Mouse (Mus musculus): ENCODE results near the gene Tmem179b. TPM values are rescaled to one million over a fixed set of nuclear protein-coding genes. Genes with fewer than 3 reads are reported as not detected.

Tmem179b gene
- polyA plus RNA-seq, 1 experiment from 2014 or later, result 127 TPM

DNA sequence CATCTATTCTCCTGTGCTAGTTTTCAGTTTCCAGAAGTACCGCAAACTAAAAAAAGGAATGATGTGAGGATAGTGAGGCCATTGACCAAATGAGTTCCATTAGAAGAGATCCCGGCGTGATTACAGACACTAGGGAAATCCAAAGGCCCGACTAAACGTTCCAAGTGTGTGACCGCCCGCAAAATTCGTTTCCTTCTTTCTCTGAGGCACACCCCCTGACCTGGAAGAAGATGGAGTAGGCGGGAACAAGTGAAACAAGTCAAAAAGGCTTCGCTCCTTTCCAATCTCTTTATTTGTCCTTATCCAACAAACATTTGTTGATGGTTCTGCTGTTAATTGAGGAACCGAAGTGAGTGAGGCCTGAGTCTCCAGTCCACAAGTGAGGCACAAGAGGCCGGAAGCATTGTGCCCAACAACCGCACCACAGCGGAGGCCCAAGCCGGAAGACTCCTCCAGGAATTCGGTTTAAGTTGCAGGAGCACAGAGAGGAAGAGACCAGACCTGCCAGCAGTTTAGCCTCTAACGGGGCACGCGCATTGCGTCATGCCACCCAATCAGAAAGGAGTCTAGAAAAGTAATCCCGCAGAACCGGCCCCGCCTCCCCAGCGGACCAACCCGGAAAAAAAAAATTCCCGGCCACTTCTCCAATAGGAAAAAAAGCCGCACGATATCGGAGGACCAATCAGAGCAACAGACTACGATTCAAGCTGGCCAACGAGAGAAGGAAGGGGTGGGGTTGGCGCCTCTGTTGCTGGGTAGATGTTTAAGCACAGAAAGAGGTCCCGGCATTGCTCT lies 44.7 kb upstream of the Tmem179b start, which contains the start of gene Ttc9c:
Ttc9c (minus strand) TSS at position 533 of the 795 bp plus-strand sequence.
- Histone ChIP-seq H3K27ac (ENCODE audit: low read length) (peak within 1 kb of the TSS; percentile 97), H3K4me2 (replicated peaks; ENCODE audit: low read depth, low read length) (peak within 1 kb of the TSS; percentile 73), H3K27me3 (replicated peaks; ENCODE audit: insufficient read depth, low read length) (no peaks in the 10 kb centered on the region), H3K9me3 (ENCODE audit: low read length) (no peaks in the 10 kb centered on the region), H3K36me3 (ENCODE audit: insufficient read depth, low read length) (peaks cover 10% of the 10 kb centered on the region), H3K4me1 (ENCODE audit: insufficient read depth, low read depth, low read length) (0 out of 2 replicates have a peak, but pooled peaks cover 5% of the 10 kb centered on the region), H3K4me3 (ENCODE audit: low read depth, low read length) (peak within 1 kb of the TSS; percentile 99), H3K9ac (replicated peaks; ENCODE audit: low read depth) (peak within 1 kb of the TSS; percentile 91)
- TF ChIP-seq CTCF (IDR thresholded peaks at IDR 0.05) (no peak), EP300 (IDR thresholded peaks at IDR 0.05) (0 out of 2 replicates have a peak, but pooled peaks have one; percentile 37)
- under 1% methylated on average over 33 of the region's 33 CpGs for WGBS
- peak; percentile 100 for DNase-seq (ENCODE audit: low spot score)
- peak; percentile 90 for ATAC-seq

GRCm38 (mm10) chr19:8818301-8818798 lies 44.1 kb upstream of the Tmem179b start:
- DNase-seq (ENCODE audit: low spot score), result peak; percentile 46
- Histone ChIP-seq H3K27ac (ENCODE audit: low read length) (peak overlapping the region; percentile 97), H3K27me3 (replicated peaks; ENCODE audit: insufficient read depth, low read length) (no peaks in the 10 kb centered on the region), H3K4me3 (ENCODE audit: low read depth, low read length) (peak overlapping the region; percentile 99), H3K36me3 (ENCODE audit: insufficient read depth, low read length) (peaks cover 14% of the 10 kb centered on the region), H3K4me2 (replicated peaks; ENCODE audit: low read depth, low read length) (peak overlapping the region; percentile 73), H3K9ac (replicated peaks; ENCODE audit: low read depth) (peak overlapping the region; percentile 51), H3K4me1 (ENCODE audit: insufficient read depth, low read depth, low read length) (0 out of 2 replicates have a peak, but pooled peaks cover 5% of the 10 kb centered on the region), H3K9me3 (ENCODE audit: low read length) (no peaks in the 10 kb centered on the region)
- TF ChIP-seq EP300 (IDR thresholded peaks at IDR 0.05), result no peak
- TF ChIP-seq CTCF (IDR thresholded peaks at IDR 0.05), result no peak
- WGBS, result 11% methylated on average over 14 of the region's 14 CpGs
- no peak for ATAC-seq

- 66% methylated on average over 3 of the region's 3 CpGs for WGBS
- no peak overlapping the region for H3K27ac ChIP-seq (ENCODE audit: low read length)
- no peaks in the 10 kb centered on the region for H3K9me3 ChIP-seq (ENCODE audit: low read length)
- DNase-seq (ENCODE audit: low spot score) (no peak), ATAC-seq (no peak)
- 0 out of 2 replicates have a peak, but pooled peaks cover 1% of the 10 kb centered on the region for H3K4me1 ChIP-seq (ENCODE audit: insufficient read depth, low read depth, low read length)
- H3K4me3 ChIP-seq (ENCODE audit: low read depth, low read length), result no peak overlapping the region
- H3K27me3 ChIP-seq (replicated peaks; ENCODE audit: insufficient read depth, low read length), result no peaks in the 10 kb centered on the region
- H3K36me3 ChIP-seq (ENCODE audit: insufficient read depth, low read length), result peaks cover 9% of the 10 kb centered on the region; the same call in 1 of the 2 replicates
- H3K9ac ChIP-seq (replicated peaks; ENCODE audit: low read depth), result peak overlapping the region; percentile 13; the same call in 1 of the 2 replicates
- no peak overlapping the region for H3K4me2 ChIP-seq (replicated peaks; ENCODE audit: low read depth, low read length)
- TF ChIP-seq EP300 (IDR thresholded peaks at IDR 0.05), result no peak
- no peak for TF ChIP-seq CTCF (IDR thresholded peaks at IDR 0.05)
These were observed 42.7 kb upstream of the Tmem179b start for GRCm38 (mm10) chr19:8817001-8817400.

DNA sequence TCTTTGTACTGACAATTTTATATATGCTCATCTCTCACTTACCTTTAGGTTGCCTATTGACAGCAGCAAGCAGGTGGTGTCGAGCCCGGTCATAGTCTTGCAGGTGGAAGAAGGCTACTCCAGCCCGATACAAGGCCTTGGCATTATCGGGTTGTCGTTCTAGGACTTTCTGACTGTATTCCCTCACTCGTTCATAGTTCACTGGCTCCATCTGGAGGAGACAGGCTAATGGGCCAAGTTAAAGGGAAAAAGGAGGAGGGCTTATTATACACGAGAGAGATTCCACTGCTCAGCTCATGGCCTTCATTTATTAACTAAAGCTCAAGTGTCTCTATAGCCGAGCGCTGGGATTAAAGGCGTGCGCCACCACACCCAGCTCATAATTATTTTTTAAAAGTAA lies 41.5 kb upstream of the Tmem179b start:
- WGBS, result 68% methylated on average over 11 of the region's 11 CpGs
- ATAC-seq (no peak), DNase-seq (ENCODE audit: low spot score) (peak; percentile 53)
- Histone ChIP-seq H3K4me1 (ENCODE audit: insufficient read depth, low read depth, low read length) (no peaks in the 10 kb centered on the region), H3K9me3 (ENCODE audit: low read length) (no peaks in the 10 kb centered on the region), H3K9ac (replicated peaks; ENCODE audit: low read depth) (no peak overlapping the region), H3K27ac (ENCODE audit: low read length) (no peak overlapping the region), H3K4me2 (replicated peaks; ENCODE audit: low read depth, low read length) (no peak overlapping the region), H3K4me3 (ENCODE audit: low read depth, low read length) (no peak overlapping the region), H3K36me3 (ENCODE audit: insufficient read depth, low read length) (peaks cover 9% of the 10 kb centered on the region; the same call in 1 of the 2 replicates), H3K27me3 (replicated peaks; ENCODE audit: insufficient read depth, low read length) (no peaks in the 10 kb centered on the region)
- TF ChIP-seq EP300 (IDR thresholded peaks at IDR 0.05) (no peak), CTCF (IDR thresholded peaks at IDR 0.05) (peak; percentile 50)

GRCm38 (mm10) chr19:8806810-8807209 lies 32.5 kb upstream of the Tmem179b start:
- ATAC-seq (no peak), DNase-seq (ENCODE audit: low spot score) (no peak)
- no peak overlapping the region for H3K4me3 ChIP-seq (ENCODE audit: low read depth, low read length)
- peaks cover 6% of the 10 kb centered on the region; the same call in 1 of the 2 replicates for H3K36me3 ChIP-seq (ENCODE audit: insufficient read depth, low read length)
- no peak overlapping the region for H3K9ac ChIP-seq (replicated peaks; ENCODE audit: low read depth)
- no peak overlapping the region for H3K27ac ChIP-seq (ENCODE audit: low read length)
- H3K4me1 ChIP-seq (ENCODE audit: insufficient read depth, low read depth, low read length), result peaks cover 4% of the 10 kb centered on the region; the same call in 1 of the 2 replicates
- TF ChIP-seq CTCF (IDR thresholded peaks at IDR 0.05) (no peak), EP300 (IDR thresholded peaks at IDR 0.05) (no peak)
- H3K4me2 ChIP-seq (replicated peaks; ENCODE audit: low read depth, low read length), result no peak overlapping the region
- whole genome bisulfite sequencing, result 93% methylated on average over 5 of the region's 5 CpGs
- H3K27me3 ChIP-seq (replicated peaks; ENCODE audit: insufficient read depth, low read length), result no peaks in the 10 kb centered on the region
- H3K9me3 ChIP-seq (ENCODE audit: low read length), result no peaks in the 10 kb centered on the region

- no peak overlapping the region for H3K9ac ChIP-seq (replicated peaks; ENCODE audit: low read depth)
- H3K4me2 ChIP-seq (replicated peaks; ENCODE audit: low read depth, low read length), result no peak overlapping the region
- H3K4me3 ChIP-seq (ENCODE audit: low read depth, low read length), result no peak overlapping the region
- H3K9me3 ChIP-seq (ENCODE audit: low read length), result no peaks in the 10 kb centered on the region
- TF ChIP-seq EP300 (IDR thresholded peaks at IDR 0.05), result no peak
- no peak for TF ChIP-seq CTCF (IDR thresholded peaks at IDR 0.05)
- 86% methylated on average over 11 of the region's 11 CpGs for WGBS
- no peak overlapping the region for H3K27ac ChIP-seq (ENCODE audit: low read length)
- H3K4me1 ChIP-seq (ENCODE audit: insufficient read depth, low read depth, low read length), result peaks cover 4% of the 10 kb centered on the region; the same call in 1 of the 2 replicates
- ATAC-seq (no peak), DNase-seq (ENCODE audit: low spot score) (no peak)
- H3K27me3 ChIP-seq (replicated peaks; ENCODE audit: insufficient read depth, low read length), result no peaks in the 10 kb centered on the region
- peaks cover 6% of the 10 kb centered on the region; the same call in 1 of the 2 replicates for H3K36me3 ChIP-seq (ENCODE audit: insufficient read depth, low read length)
These were observed 29.8 kb upstream of the Tmem179b start for GRCm38 (mm10) chr19:8803879-8804660.

Measured in lung, postnatal 0 days (tissue).